Mouse (Mus musculus) central nervous system, embryonic 14 days (tissue): Measurements from ENCODE around the gene Olfr1247. TPM values are rescaled to one million over a fixed set of nuclear protein-coding genes. Genes with fewer than 3 reads are reported as not detected.

Experiments
- polyA plus RNA-seq: library from polyadenylated mRNA; depleted of rRNA; stranded (reverse); fragments of >200 nt; gene quantifications from 2 replicates; pipeline ENCODE4 v1.2.3, GENCODE M21; 2012; rRNA removed

Olfr1247 gene
- not detected in 2 replicates for polyA plus RNA-seq

GRCm38 (mm10) chr2:89614030-89614429 lies at the start of gene Olfr1247:
Gene Olfr1247 (minus strand): TSS chr2:89614130.

GRCm38 (mm10) chr2:89661367-89661766 lies 47.4 kb upstream of the Olfr1247 start, which contains the start of gene Olfr1250:
Gene Olfr1250 (minus strand): TSS chr2:89661467.

GRCm38 (mm10) chr2:89634883-89635282 lies 21.0 kb upstream of the Olfr1247 start, which contains the start of gene Olfr1249:
Gene Olfr1249 (minus strand): TSS chr2:89634983.

GRCm38 (mm10) chr2:89618145-89618544 lies 4.2 kb upstream of the Olfr1247 start, which contains the start of gene Olfr1248:
Gene Olfr1248 (minus strand): TSS chr2:89618245.

GRCm38 (mm10) chr2:89593057-89593456 lies 20.9 kb downstream of the Olfr1247 start, which contains the start of gene Olfr1246:
Gene Olfr1246 (minus strand): TSS chr2:89593157.

GRCm38 (mm10) chr2:89578347-89578746 lies 35.6 kb downstream of the Olfr1247 start, which contains the start of gene Olfr1245:
Gene Olfr1245 (minus strand): TSS chr2:89578447.

Other genes starting within 250 kb of the Olfr1247 start
- not detected in 2 replicates for gene Olfr1234, start 249.3 kb downstream of the Olfr1247 start, polyA plus RNA-seq
- gene Olfr1238, start 204.5 kb downstream of the Olfr1247 start, polyA plus RNA-seq = not detected in 2 replicates
- not detected in 2 replicates for gene Olfr1239, start 193.7 kb downstream of the Olfr1247 start, polyA plus RNA-seq
- gene Olfr1240, start 171.1 kb downstream of the Olfr1247 start, polyA plus RNA-seq = not detected in 2 replicates
- gene Olfr1241, start 127.0 kb downstream of the Olfr1247 start, polyA plus RNA-seq = not detected in 2 replicates
- not detected in 2 replicates for gene Olfr1242, start 115.8 kb downstream of the Olfr1247 start, polyA plus RNA-seq
- gene Olfr1243, start 82.6 kb downstream of the Olfr1247 start, polyA plus RNA-seq = not detected in 2 replicates
- gene Olfr1245, start 35.7 kb downstream of the Olfr1247 start, polyA plus RNA-seq = not detected in 2 replicates
- not detected in 2 replicates for gene Olfr1246, start 21.0 kb downstream of the Olfr1247 start, polyA plus RNA-seq
- gene Olfr1248, start 4.1 kb upstream of the Olfr1247 start, polyA plus RNA-seq = not detected in 2 replicates
- not detected in 2 replicates for gene Olfr1249, start 20.9 kb upstream of the Olfr1247 start, polyA plus RNA-seq
- 0.01 TPM in 1 of 2 replicates, not detected in the other for gene Olfr1250, start 47.3 kb upstream of the Olfr1247 start, polyA plus RNA-seq
- gene Olfr1251, start 57.8 kb upstream of the Olfr1247 start, polyA plus RNA-seq = not detected in 2 replicates
- not detected in 2 replicates for gene Olfr1252, start 110.9 kb upstream of the Olfr1247 start, polyA plus RNA-seq
- gene Olfr1253, start 143.0 kb upstream of the Olfr1247 start, polyA plus RNA-seq = not detected in 2 replicates
- gene Olfr1254, start 179.5 kb upstream of the Olfr1247 start, polyA plus RNA-seq = not detected in 2 replicates
- gene Olfr1255, start 197.9 kb upstream of the Olfr1247 start, polyA plus RNA-seq = not detected in 2 replicates
- not detected in 2 replicates for gene Olfr1256, start 227.4 kb upstream of the Olfr1247 start, polyA plus RNA-seq
- 0.06 TPM in 1 of 2 replicates, not detected in the other for gene Olfr48, start 234.1 kb upstream of the Olfr1247 start, polyA plus RNA-seq